Mouse (Mus musculus) midbrain, embryonic 10.5 days (tissue): ENCODE measurements around the gene Olfr972. TPM values are rescaled to one million over a fixed set of nuclear protein-coding genes. Genes with fewer than 3 reads are reported as not detected.
"Not testable (repeated sequence)": the region's sequence is repeated elsewhere in the genome, so short reads cannot be mapped to it uniquely, and the experiment has no call there.

Experiments
- DNase-seq: peaks from one replicate; pipeline ENCODE4 v3.0.0-alpha.2; 2017; ENCODE audit warnings: low spot score
- H3K27ac ChIP-seq: fragments of 300-500 bp; sonication (generic); replicated peaks from 2 replicates; pipeline ENCODE4 v1.5.1; 2016; ENCODE audit warnings: mild to moderate bottlenecking
- H3K27me3 ChIP-seq: fragments of 300-500 bp; sonication (generic); 2 replicates; pipeline ENCODE4 v1.6.1; 2016; ENCODE audit warnings: low read depth, mild to moderate bottlenecking; ENCODE audit not compliant: poor library complexity, severe bottlenecking
- H3K36me3 ChIP-seq: fragments of 300-500 bp; sonication (generic); 2 replicates; pipeline ENCODE4 v1.6.1; 2016; ENCODE audit warnings: mild to moderate bottlenecking, moderate library complexity
- H3K4me1 ChIP-seq: fragments of 300-500 bp; sonication (generic); 2 replicates; pipeline ENCODE4 v1.6.1; 2016
- H3K4me3 ChIP-seq: fragments of 300-500 bp; sonication (generic); 2 replicates; pipeline ENCODE4 v1.5.1; 2016; ENCODE audit warnings: mild to moderate bottlenecking, moderate library complexity
- H3K9me3 ChIP-seq: fragments of 300-500 bp; sonication (generic); replicated peaks from 2 replicates; pipeline ENCODE4 v1.6.1; 2016; ENCODE audit warnings: mild to moderate bottlenecking
- WGBS: fragments of 180-500 bp; shearing (Covaris S2); methylation state at CpG from one replicate; pipeline ENCODE4 v1.1.7; 2016; 5-methylcytosine and 5-hydroxymethylcytosine counted together
- polyA plus RNA-seq: library from polyadenylated mRNA; unstranded; fragments of >200 nt; fragmentation: Nextera tagmentation; extraction: Ambion mirVana; gene quantifications from 2 replicates; pipeline ENCODE4 v1.2.1, GENCODE M21; 2016

Olfr972 gene
- not detected in 2 replicates for polyA plus RNA-seq

DNA sequence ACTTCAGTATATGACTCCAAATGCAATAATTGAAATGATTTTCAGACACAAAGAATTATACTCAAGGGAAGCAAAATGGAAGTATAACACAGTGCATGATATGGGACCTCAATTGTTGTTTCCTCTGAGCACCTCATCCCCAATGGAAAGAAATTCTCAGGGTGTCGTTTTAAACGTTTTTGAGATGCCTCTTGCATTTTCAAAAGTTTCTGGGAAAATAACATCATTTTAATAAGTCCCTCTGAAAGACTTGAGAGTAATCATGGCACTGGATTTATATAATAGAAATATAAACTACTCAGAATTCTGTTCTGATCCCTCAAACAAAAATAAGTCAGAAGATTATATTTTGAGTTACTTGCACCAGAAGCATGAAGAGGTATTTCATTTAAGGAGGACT lies at the start of gene Olfr972:
TSS of gene Olfr972 (plus strand) at position 301 of the 400 bp plus-strand sequence.
- Histone ChIP-seq H3K27ac (no peak within 1 kb of the TSS), H3K4me1 (no peaks in the 10 kb centered on the region), H3K9me3 (no peaks in the 10 kb centered on the region), H3K4me3 (no peak within 1 kb of the TSS), H3K36me3 (no peaks in the 10 kb centered on the region), H3K27me3 (no peaks in the 10 kb centered on the region)
- WGBS, result 73% methylated on average over 2 of the region's 2 CpGs
- DNase-seq, result no peak

GRCm38 (mm10) chr9:39836576-39836975 lies 29.6 kb upstream of the Olfr972 start, which contains the start of gene Olfr971:
Gene Olfr971 (plus strand): TSS chr9:39836876.
- WGBS, result 95% methylated on average over 2 of the region's 2 CpGs
- H3K36me3 ChIP-seq, H3K9me3 ChIP-seq, H3K27me3 ChIP-seq, H3K4me3 ChIP-seq, DNase-seq, H3K4me1 ChIP-seq, H3K27ac ChIP-seq: not testable (repeated sequence)

- not testable (repeated sequence) for H3K4me3 ChIP-seq, H3K4me1 ChIP-seq, H3K9me3 ChIP-seq, H3K27ac ChIP-seq, H3K27me3 ChIP-seq, DNase-seq, H3K36me3 ChIP-seq
- 85% methylated on average over 1 of the region's 1 CpGs for WGBS
These were observed 5.8 kb downstream of the Olfr972 start for GRCm38 (mm10) chr9:39871986-39872385.

GRCm38 (mm10) chr9:39877541-39878396 lies 11.5 kb downstream of the Olfr972 start:
- not testable (repeated sequence) for H3K4me3 ChIP-seq, H3K9me3 ChIP-seq, H3K36me3 ChIP-seq, DNase-seq, H3K4me1 ChIP-seq, H3K27ac ChIP-seq, H3K27me3 ChIP-seq
- no CpG with 5 or more reads among the region's 4 CpGs for WGBS

GRCm38 (mm10) chr9:39905106-39905505 lies 38.9 kb downstream of the Olfr972 start:
- H3K4me1 ChIP-seq, result no peaks in the 10 kb centered on the region
- H3K9me3 ChIP-seq, result no peaks in the 10 kb centered on the region
- no peak overlapping the region for H3K4me3 ChIP-seq
- DNase-seq, result no peak
- no peaks in the 10 kb centered on the region for H3K27me3 ChIP-seq
- H3K36me3 ChIP-seq, result no peaks in the 10 kb centered on the region
- 80% methylated on average over 6 of the region's 6 CpGs for WGBS
- H3K27ac ChIP-seq, result no peak overlapping the region

GRCm38 (mm10) chr9:39907036-39907435 lies 40.8 kb downstream of the Olfr972 start, which contains the start of gene Olfr229:
Gene Olfr229 (plus strand): TSS chr9:39907336.
- Histone ChIP-seq H3K36me3 (no peaks in the 10 kb centered on the region), H3K27me3 (no peaks in the 10 kb centered on the region), H3K9me3 (no peaks in the 10 kb centered on the region), H3K4me1 (no peaks in the 10 kb centered on the region), H3K27ac (no peak within 1 kb of the TSS), H3K4me3 (no peak within 1 kb of the TSS)
- 78% methylated on average over 2 of the region's 2 CpGs for WGBS
- no peak for DNase-seq

DNA sequence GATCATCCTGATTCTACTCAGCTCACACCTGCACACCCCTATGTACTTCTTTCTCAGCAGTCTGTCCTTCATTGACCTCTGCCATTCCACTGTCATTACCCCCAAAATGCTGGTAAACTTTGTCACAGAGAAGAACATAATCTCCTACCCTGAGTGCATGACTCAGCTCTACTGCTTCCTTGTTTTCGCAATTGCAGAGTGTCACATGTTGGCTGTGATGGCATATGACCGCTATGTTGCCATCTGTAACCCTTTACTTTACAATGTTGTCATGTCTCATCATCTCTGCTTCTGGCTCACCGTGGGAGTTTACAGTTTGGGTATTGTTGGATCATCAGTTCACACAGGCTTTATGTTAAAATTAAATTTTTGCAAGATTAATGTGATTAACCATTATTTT lies 43.7 kb downstream of the Olfr972 start:
- Histone ChIP-seq H3K9me3 (no peaks in the 10 kb centered on the region), H3K36me3 (no peaks in the 10 kb centered on the region), H3K27ac (no peak overlapping the region), H3K4me1 (no peaks in the 10 kb centered on the region), H3K4me3 (no peak overlapping the region), H3K27me3 (no peaks in the 10 kb centered on the region)
- no peak for DNase-seq
- 87% methylated on average over 3 of the region's 3 CpGs for WGBS

Other genes with a start within 250 kb of the Olfr972 start
- gene Olfr960, start 245.0 kb upstream of the Olfr972 start, polyA plus RNA-seq, result not detected in 2 replicates
- not detected in 2 replicates for gene Olfr961, start 221.3 kb upstream of the Olfr972 start, polyA plus RNA-seq
- not detected in 2 replicates for gene Olfr963, start 199.2 kb upstream of the Olfr972 start, polyA plus RNA-seq
- not detected in 2 replicates for gene Olfr149, start 159.3 kb upstream of the Olfr972 start, polyA plus RNA-seq
- not detected in 2 replicates for gene Olfr965, start 155.1 kb upstream of the Olfr972 start, polyA plus RNA-seq
- not detected in 2 replicates for gene Olfr150, start 135.4 kb upstream of the Olfr972 start, polyA plus RNA-seq
- not detected in 2 replicates for gene Olfr967, start 120.2 kb upstream of the Olfr972 start, polyA plus RNA-seq
- gene Olfr968, start 83.2 kb upstream of the Olfr972 start, polyA plus RNA-seq, result not detected in 2 replicates
- gene Olfr969, start 75.5 kb upstream of the Olfr972 start, polyA plus RNA-seq, result not detected in 2 replicates
- not detected in 2 replicates for gene Olfr970, start 57.6 kb upstream of the Olfr972 start, polyA plus RNA-seq
- not detected in 2 replicates for gene Olfr971, start 29.5 kb upstream of the Olfr972 start, polyA plus RNA-seq
- gene Olfr229, start 40.9 kb downstream of the Olfr972 start, polyA plus RNA-seq, result not detected in 2 replicates
- not detected in 2 replicates for gene Olfr974, start 71.1 kb downstream of the Olfr972 start, polyA plus RNA-seq
- not detected in 2 replicates for gene Olfr975, start 85.6 kb downstream of the Olfr972 start, polyA plus RNA-seq
- gene Olfr976, start 94.7 kb downstream of the Olfr972 start, polyA plus RNA-seq, result not detected in 2 replicates
- not detected in 2 replicates for gene Olfr978, start 125.7 kb downstream of the Olfr972 start, polyA plus RNA-seq
- gene Olfr979, start 137.0 kb downstream of the Olfr972 start, polyA plus RNA-seq, result not detected in 2 replicates
- not detected in 2 replicates for gene Olfr980, start 143.2 kb downstream of the Olfr972 start, polyA plus RNA-seq
- gene Olfr981, start 155.0 kb downstream of the Olfr972 start, polyA plus RNA-seq, result not detected in 2 replicates
- gene Olfr982, start 207.4 kb downstream of the Olfr972 start, polyA plus RNA-seq, result not detected in 2 replicates
- gene Olfr983, start 227.2 kb downstream of the Olfr972 start, polyA plus RNA-seq, result not detected in 2 replicates
- not detected in 2 replicates for gene Olfr984, start 247.8 kb downstream of the Olfr972 start, polyA plus RNA-seq